Mouse (Mus musculus) ES-E14 (cell line): ENCODE results near the gene Gm13290.
"Not testable (repeated sequence)": the region's sequence is repeated elsewhere in the genome, so short reads cannot be mapped to it uniquely, and the experiment has no call there.

Experiments
- HCFC1 ChIP-seq: IDR thresholded peaks from 2 replicates; pipeline ENCODE4 v1.6.1; 2012; ENCODE audit warnings: low read length, inconsistent platforms, borderline replicate concordance; ENCODE audit not compliant: insufficient read depth
- ZC3H11A ChIP-seq: IDR thresholded peaks from 2 replicates; pipeline ENCODE4 v1.6.1; 2012; ENCODE audit warnings: low read depth, mild to moderate bottlenecking, inconsistent platforms, low read length, borderline replicate concordance
- ZNF384 ChIP-seq: IDR thresholded peaks from 2 replicates; pipeline ENCODE4 v1.6.1; 2012; ENCODE audit warnings: low read depth, low read length, inconsistent platforms

- not testable (repeated sequence) for TF ChIP-seq ZC3H11A, ZNF384, HCFC1
Measured at GRCm38 (mm10) chr4:88776622-88777021, 3.0 kb downstream of the Gm13290 start, which contains the start of gene Gm13289.
